Mouse (Mus musculus): ENCODE results near the gene Snrk. TPM values are rescaled to one million over a fixed set of nuclear protein-coding genes. Genes with fewer than 3 reads are reported as not detected.

Gene Snrk
- polyA plus RNA-seq, 1 experiment from 2014 or later, result 52.9 TPM

GRCm38 (mm10) chr9:122193361-122193760, 76.3 kb downstream of the Snrk start:
- Histone ChIP-seq H3K4me2 (ENCODE audit: low read depth, low read length) (no peak overlapping the region), H3K27me3 (ENCODE audit: control insufficient read depth, insufficient read depth, low read length) (no peaks in the 10 kb centered on the region), H3K9me3 (replicated peaks; ENCODE audit: control insufficient read depth, low read length) (no peaks in the 10 kb centered on the region), H3K27ac (ENCODE audit: low read length) (no peak overlapping the region), H3K9ac (ENCODE audit: low read length) (no peak overlapping the region), H3K4me3 (replicated peaks; ENCODE audit: low read length) (no peak overlapping the region), H3K36me3 (ENCODE audit: control insufficient read depth, insufficient read depth, low read length) (no peaks in the 10 kb centered on the region), H3K4me1 (ENCODE audit: control insufficient read depth, insufficient read depth, low read length) (peaks cover 8% of the 10 kb centered on the region)
- no peak for ATAC-seq (ENCODE audit: insufficient read depth, low FRiP score)
- WGBS, result 56% methylated on average over 5 of the region's 5 CpGs

GRCm38 (mm10) chr9:122193823-122194222, 76.8 kb downstream of the Snrk start:
- WGBS, result 83% methylated on average over 5 of the region's 5 CpGs
- Histone ChIP-seq H3K9ac (ENCODE audit: low read length) (no peak overlapping the region), H3K27ac (ENCODE audit: low read length) (no peak overlapping the region), H3K9me3 (replicated peaks; ENCODE audit: control insufficient read depth, low read length) (no peaks in the 10 kb centered on the region), H3K36me3 (ENCODE audit: control insufficient read depth, insufficient read depth, low read length) (no peaks in the 10 kb centered on the region), H3K4me3 (replicated peaks; ENCODE audit: low read length) (no peak overlapping the region), H3K4me2 (ENCODE audit: low read depth, low read length) (no peak overlapping the region), H3K4me1 (ENCODE audit: control insufficient read depth, insufficient read depth, low read length) (peaks cover 8% of the 10 kb centered on the region), H3K27me3 (ENCODE audit: control insufficient read depth, insufficient read depth, low read length) (no peaks in the 10 kb centered on the region)
- no peak for ATAC-seq (ENCODE audit: insufficient read depth, low FRiP score)

- peak overlapping the region; percentile 14; the same call in 1 of the 2 replicates for H3K27ac ChIP-seq (ENCODE audit: low read length)
- H3K9ac ChIP-seq (ENCODE audit: low read length), result no peak overlapping the region
- peaks cover 8% of the 10 kb centered on the region for H3K4me1 ChIP-seq (ENCODE audit: control insufficient read depth, insufficient read depth, low read length)
- H3K27me3 ChIP-seq (ENCODE audit: control insufficient read depth, insufficient read depth, low read length), result no peaks in the 10 kb centered on the region
- no peak for ATAC-seq (ENCODE audit: insufficient read depth, low FRiP score)
- no peaks in the 10 kb centered on the region for H3K36me3 ChIP-seq (ENCODE audit: control insufficient read depth, insufficient read depth, low read length)
- WGBS, result 60% methylated on average over 5 of the region's 5 CpGs
- no peak overlapping the region for H3K4me3 ChIP-seq (replicated peaks; ENCODE audit: low read length)
- no peaks in the 10 kb centered on the region for H3K9me3 ChIP-seq (replicated peaks; ENCODE audit: control insufficient read depth, low read length)
- H3K4me2 ChIP-seq (ENCODE audit: low read depth, low read length), result no peak overlapping the region
Measured at GRCm38 (mm10) chr9:122195042-122195682, 78.1 kb downstream of the Snrk start.

GRCm38 (mm10) chr9:122197021-122197420, 80.0 kb downstream of the Snrk start:
- Histone ChIP-seq H3K27me3 (ENCODE audit: control insufficient read depth, insufficient read depth, low read length) (no peaks in the 10 kb centered on the region), H3K27ac (ENCODE audit: low read length) (no peak overlapping the region; the same call in 1 of the 2 replicates), H3K4me2 (ENCODE audit: low read depth, low read length) (no peak overlapping the region), H3K9me3 (replicated peaks; ENCODE audit: control insufficient read depth, low read length) (no peaks in the 10 kb centered on the region), H3K4me1 (ENCODE audit: control insufficient read depth, insufficient read depth, low read length) (peaks cover 8% of the 10 kb centered on the region), H3K9ac (ENCODE audit: low read length) (no peak overlapping the region), H3K36me3 (ENCODE audit: control insufficient read depth, insufficient read depth, low read length) (no peaks in the 10 kb centered on the region), H3K4me3 (replicated peaks; ENCODE audit: low read length) (no peak overlapping the region)
- 69% methylated on average over 5 of the region's 5 CpGs for WGBS
- ATAC-seq (ENCODE audit: insufficient read depth, low FRiP score), result no peak

- H3K4me2 ChIP-seq (ENCODE audit: low read depth, low read length), result no peak overlapping the region
Measured at GRCm38 (mm10) chr9:122198621-122199020, 81.6 kb downstream of the Snrk start.

GRCm38 (mm10) chr9:122199253-122199652, 82.2 kb downstream of the Snrk start:
- Histone ChIP-seq H3K9ac (ENCODE audit: low read length) (no peak overlapping the region; the same call in 1 of the 2 replicates), H3K4me3 (replicated peaks; ENCODE audit: low read length) (no peak overlapping the region), H3K36me3 (ENCODE audit: control insufficient read depth, insufficient read depth, low read length) (no peaks in the 10 kb centered on the region), H3K4me2 (ENCODE audit: low read depth, low read length) (no peak overlapping the region), H3K9me3 (replicated peaks; ENCODE audit: control insufficient read depth, low read length) (no peaks in the 10 kb centered on the region), H3K4me1 (ENCODE audit: control insufficient read depth, insufficient read depth, low read length) (peaks cover 8% of the 10 kb centered on the region), H3K27me3 (ENCODE audit: control insufficient read depth, insufficient read depth, low read length) (no peaks in the 10 kb centered on the region), H3K27ac (ENCODE audit: low read length) (no peak overlapping the region)
- ATAC-seq (ENCODE audit: insufficient read depth, low FRiP score), result peak; percentile 38; the same call in 1 of the 2 replicates
- 42% methylated on average over 6 of the region's 6 CpGs for WGBS

More at GRCm38 (mm10) chr9:122198621-122199020, 81.6 kb downstream of the Snrk start:
- ATAC-seq (ENCODE audit: insufficient read depth, low FRiP score), result no peak
- H3K36me3 ChIP-seq (ENCODE audit: control insufficient read depth, insufficient read depth, low read length), result no peaks in the 10 kb centered on the region
- H3K9ac ChIP-seq (ENCODE audit: low read length), result no peak overlapping the region
- H3K27ac ChIP-seq (ENCODE audit: low read length), result no peak overlapping the region
- 86% methylated on average over 3 of the region's 3 CpGs for WGBS
- no peaks in the 10 kb centered on the region for H3K9me3 ChIP-seq (replicated peaks; ENCODE audit: control insufficient read depth, low read length)
- peaks cover 8% of the 10 kb centered on the region for H3K4me1 ChIP-seq (ENCODE audit: control insufficient read depth, insufficient read depth, low read length)
- no peak overlapping the region for H3K4me3 ChIP-seq (replicated peaks; ENCODE audit: low read length)
- no peaks in the 10 kb centered on the region for H3K27me3 ChIP-seq (ENCODE audit: control insufficient read depth, insufficient read depth, low read length)

- no peaks in the 10 kb centered on the region for H3K36me3 ChIP-seq (ENCODE audit: control insufficient read depth, insufficient read depth, low read length)
- no peak overlapping the region for H3K4me2 ChIP-seq (ENCODE audit: low read depth, low read length)
- peaks cover 7% of the 10 kb centered on the region; the same call in 1 of the 2 replicates for H3K4me1 ChIP-seq (ENCODE audit: control insufficient read depth, insufficient read depth, low read length)
- H3K4me3 ChIP-seq (replicated peaks; ENCODE audit: low read length), result no peak overlapping the region
- H3K27ac ChIP-seq (ENCODE audit: low read length), result no peak overlapping the region
- WGBS, result 72% methylated on average over 7 of the region's 7 CpGs
- H3K9ac ChIP-seq (ENCODE audit: low read length), result no peak overlapping the region
- H3K27me3 ChIP-seq (ENCODE audit: control insufficient read depth, insufficient read depth, low read length), result no peaks in the 10 kb centered on the region
- ATAC-seq (ENCODE audit: insufficient read depth, low FRiP score), result no peak
- no peaks in the 10 kb centered on the region for H3K9me3 ChIP-seq (replicated peaks; ENCODE audit: control insufficient read depth, low read length)
Measured at GRCm38 (mm10) chr9:122204508-122204907, 87.4 kb downstream of the Snrk start.

GRCm38 (mm10) chr9:122205543-122206200, 88.6 kb downstream of the Snrk start:
- Histone ChIP-seq H3K27me3 (ENCODE audit: control insufficient read depth, insufficient read depth, low read length) (no peaks in the 10 kb centered on the region), H3K27ac (ENCODE audit: low read length) (no peak overlapping the region), H3K4me2 (ENCODE audit: low read depth, low read length) (no peak overlapping the region), H3K4me3 (replicated peaks; ENCODE audit: low read length) (no peak overlapping the region), H3K36me3 (ENCODE audit: control insufficient read depth, insufficient read depth, low read length) (no peaks in the 10 kb centered on the region), H3K9me3 (replicated peaks; ENCODE audit: control insufficient read depth, low read length) (no peaks in the 10 kb centered on the region), H3K9ac (ENCODE audit: low read length) (no peak overlapping the region), H3K4me1 (ENCODE audit: control insufficient read depth, insufficient read depth, low read length) (peaks cover 7% of the 10 kb centered on the region; the same call in 1 of the 2 replicates)
- 0 out of 2 replicates have a peak, but pooled peaks have one; percentile 8 for ATAC-seq (ENCODE audit: insufficient read depth, low FRiP score)
- WGBS, result 41% methylated on average over 11 of the region's 11 CpGs

- Histone ChIP-seq H3K4me1 (ENCODE audit: control insufficient read depth, insufficient read depth, low read length) (peaks cover 7% of the 10 kb centered on the region; the same call in 1 of the 2 replicates), H3K27me3 (ENCODE audit: control insufficient read depth, insufficient read depth, low read length) (no peaks in the 10 kb centered on the region), H3K4me3 (replicated peaks; ENCODE audit: low read length) (no peak overlapping the region), H3K36me3 (ENCODE audit: control insufficient read depth, insufficient read depth, low read length) (no peaks in the 10 kb centered on the region), H3K9me3 (replicated peaks; ENCODE audit: control insufficient read depth, low read length) (no peaks in the 10 kb centered on the region), H3K9ac (ENCODE audit: low read length) (no peak overlapping the region), H3K4me2 (ENCODE audit: low read depth, low read length) (no peak overlapping the region), H3K27ac (ENCODE audit: low read length) (no peak overlapping the region)
- WGBS, result 74% methylated on average over 4 of the region's 4 CpGs
- ATAC-seq (ENCODE audit: insufficient read depth, low FRiP score), result no peak
Measured at GRCm38 (mm10) chr9:122208311-122208710, 91.2 kb downstream of the Snrk start.
